Mouse (Mus musculus) testis, adult 2 months (tissue): Measurements from ENCODE around the gene Zfp652. TPM values are rescaled to one million over a fixed set of nuclear protein-coding genes. Genes with fewer than 3 reads are reported as not detected.

Experiments
- H3K27ac ChIP-seq: fragments of 200-500 bp; 2 replicates; pipeline ENCODE4 v1.5.1; 2012; ENCODE audit warnings: low read depth, low read length; ENCODE audit not compliant: control insufficient read depth, insufficient read depth
- H3K27me3 ChIP-seq: fragments of 200-500 bp; 2 replicates; pipeline ENCODE4 v1.6.1; 2012; ENCODE audit warnings: mild to moderate bottlenecking, low read length, moderate library complexity; ENCODE audit not compliant: control insufficient read depth, insufficient read depth
- H3K36me3 ChIP-seq: fragments of 200-500 bp; 2 replicates; pipeline ENCODE4 v1.6.1; 2012; ENCODE audit warnings: mild to moderate bottlenecking, low read length; ENCODE audit not compliant: control insufficient read depth, insufficient read depth
- H3K4me1 ChIP-seq: fragments of 200-500 bp; 2 replicates; pipeline ENCODE4 v1.6.1; 2012; ENCODE audit warnings: low read length; ENCODE audit not compliant: control insufficient read depth, insufficient read depth
- H3K4me3 ChIP-seq: fragments of 200-500 bp; 2 replicates; pipeline ENCODE4 v1.5.1; 2012; ENCODE audit warnings: low read depth, mild to moderate bottlenecking, low read length, moderate library complexity, mixed read lengths; ENCODE audit not compliant: control insufficient read depth
- CTCF ChIP-seq: fragments of 200-500 bp; IDR thresholded peaks from 2 replicates; pipeline ENCODE4 v1.5.1; 2012; ENCODE audit warnings: low read depth, mild to moderate bottlenecking, inconsistent platforms, low read length, moderate library complexity; ENCODE audit not compliant: control insufficient read depth, insufficient read depth, insufficient replicate concordance
- POLR2A ChIP-seq: fragments of 200-500 bp; IDR thresholded peaks from 2 replicates; pipeline ENCODE4 v1.6.1; 2012; ENCODE audit warnings: low read depth, mild to moderate bottlenecking, inconsistent platforms, low read length, moderate library complexity; ENCODE audit not compliant: control insufficient read depth
- polyA plus RNA-seq: library from polyadenylated mRNA; depleted of rRNA; stranded (reverse); fragments of >200 nt; gene quantifications from 2 replicates; pipeline ENCODE4 v1.2.3, GENCODE M21; 2012

The Zfp652 gene
- polyA plus RNA-seq, 1 experiment, result 11.8 TPM

DNA sequence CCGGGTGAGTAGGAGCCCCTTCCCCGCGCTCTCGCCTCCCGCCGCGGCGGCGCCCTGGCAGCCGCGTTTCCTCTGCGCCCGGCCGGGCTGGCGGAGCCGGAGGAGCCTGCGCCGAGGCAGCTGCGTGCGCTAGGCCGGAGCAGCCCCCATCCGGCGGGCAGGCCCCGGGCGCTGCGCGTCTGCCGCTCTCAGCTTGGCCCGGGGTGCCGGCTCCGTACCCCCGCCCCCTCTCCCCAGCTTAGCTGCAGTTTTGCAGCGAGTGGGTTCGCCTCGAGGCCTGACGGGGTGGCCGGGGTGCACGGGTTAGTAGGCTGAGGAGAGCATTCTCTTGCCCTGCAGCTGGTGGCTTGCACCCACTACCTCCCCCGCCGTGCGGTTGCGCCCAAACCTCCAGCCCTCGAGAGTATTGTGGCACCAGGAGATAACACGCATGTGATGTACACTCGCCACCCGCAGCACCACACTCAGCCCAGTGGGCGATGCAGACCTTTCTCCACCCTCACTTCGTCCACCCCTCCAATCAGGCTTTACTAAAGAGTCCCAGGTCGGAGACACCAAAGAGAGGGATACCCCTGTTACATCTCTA, 845 bp downstream of the Zfp652 start:
- TF ChIP-seq CTCF (no peak), POLR2A (no peak)
- Histone ChIP-seq H3K27me3 (no peaks in the 10 kb centered on the region), H3K4me3 (peak overlapping the region; percentile 91), H3K36me3 (no peaks in the 10 kb centered on the region), H3K4me1 (peaks cover 8% of the 10 kb centered on the region), H3K27ac (peak overlapping the region; percentile 93)

DNA sequence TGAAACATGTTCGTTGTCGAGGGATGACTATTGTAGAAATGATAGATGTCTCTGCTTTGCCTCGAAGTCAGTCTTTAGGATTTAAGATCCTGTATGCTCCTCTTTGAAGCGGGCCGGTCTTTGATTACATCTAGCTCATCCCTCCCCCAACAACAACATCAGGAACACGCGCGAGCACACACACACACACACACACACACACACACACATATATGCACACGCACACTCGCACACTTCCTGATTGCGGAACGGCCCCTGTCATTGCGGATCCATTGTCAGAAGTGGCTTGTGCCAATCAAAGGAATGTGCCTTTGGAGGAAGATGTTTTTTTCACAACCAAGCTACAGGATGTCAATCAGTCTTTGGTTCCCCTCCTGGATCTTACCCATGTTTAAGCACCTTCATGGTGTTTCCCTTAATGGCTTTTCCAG, 1.4 kb downstream of the Zfp652 start:
- Histone ChIP-seq H3K36me3 (no peaks in the 10 kb centered on the region), H3K4me1 (peaks cover 8% of the 10 kb centered on the region), H3K4me3 (peak overlapping the region; percentile 91), H3K27me3 (no peaks in the 10 kb centered on the region), H3K27ac (peak overlapping the region; percentile 93)
- TF ChIP-seq CTCF (no peak), POLR2A (no peak)

DNA sequence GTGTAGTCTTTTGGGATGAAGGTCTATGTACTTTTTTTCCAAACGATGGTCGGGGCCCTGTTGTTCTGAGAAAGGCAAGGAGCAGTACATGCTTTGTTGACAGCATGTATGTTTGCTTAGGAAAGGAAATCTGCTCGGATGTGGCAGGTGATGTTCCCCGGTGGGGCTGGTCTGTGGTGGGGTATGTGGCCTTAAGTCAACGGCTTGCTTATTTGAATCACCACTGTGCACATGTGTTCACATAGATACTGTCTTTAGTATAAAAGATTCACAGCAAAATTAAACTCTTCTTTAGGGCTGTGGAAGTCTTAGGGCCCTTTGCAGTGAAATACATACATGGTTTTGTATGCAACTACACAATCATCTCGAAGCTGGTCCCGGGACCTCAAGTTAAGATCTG, 1.9 kb downstream of the Zfp652 start:
- no peaks in the 10 kb centered on the region for H3K36me3 ChIP-seq
- H3K27me3 ChIP-seq, result no peaks in the 10 kb centered on the region
- no peak overlapping the region; the same call in 1 of the 2 replicates for H3K4me3 ChIP-seq
- TF ChIP-seq CTCF (no peak), POLR2A (no peak)
- H3K27ac ChIP-seq, result no peak overlapping the region
- H3K4me1 ChIP-seq, result peaks cover 8% of the 10 kb centered on the region

DNA sequence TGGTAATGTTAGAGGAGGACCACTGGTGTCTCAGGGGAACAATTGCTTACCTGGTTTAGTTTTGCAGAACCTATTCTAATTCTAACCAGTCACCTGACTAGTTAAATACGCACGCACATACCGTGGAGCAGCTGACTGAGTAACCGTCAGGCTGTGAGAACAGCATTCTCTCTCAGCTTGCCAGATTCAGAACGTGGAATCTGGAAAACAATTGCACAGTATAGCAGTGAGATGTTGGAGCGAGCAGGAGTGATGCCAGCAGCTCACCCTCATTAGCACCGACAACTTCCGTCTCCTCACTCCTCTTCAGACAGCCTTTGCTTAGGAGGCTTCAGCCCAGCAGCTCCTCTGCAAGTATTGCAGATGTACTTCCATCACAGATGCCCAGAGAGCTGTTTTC, 3.7 kb downstream of the Zfp652 start:
- peaks cover 8% of the 10 kb centered on the region for H3K4me1 ChIP-seq
- TF ChIP-seq POLR2A (no peak), CTCF (no peak)
- H3K27ac ChIP-seq, result no peak overlapping the region
- no peaks in the 10 kb centered on the region for H3K36me3 ChIP-seq
- no peak overlapping the region for H3K4me3 ChIP-seq
- H3K27me3 ChIP-seq, result no peaks in the 10 kb centered on the region

DNA sequence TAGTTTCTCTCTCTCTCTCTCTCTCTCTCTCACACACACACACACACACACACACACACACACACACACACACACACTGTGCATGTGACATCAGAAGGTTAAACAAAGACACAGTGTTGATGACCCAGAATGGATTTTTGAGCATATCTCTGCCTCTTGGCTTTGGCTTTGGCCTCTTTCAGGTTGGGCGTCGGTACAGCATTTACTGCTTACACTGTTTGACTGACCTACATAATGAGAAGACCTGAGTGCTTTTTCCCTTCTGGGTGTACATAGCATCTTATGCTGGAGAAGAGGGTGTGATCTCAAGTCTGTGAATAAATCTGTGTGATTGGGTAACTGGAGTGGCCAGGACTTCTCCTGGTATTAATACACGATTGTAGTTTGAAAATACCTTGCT, 6.9 kb downstream of the Zfp652 start:
- Histone ChIP-seq H3K27ac (no peak overlapping the region), H3K36me3 (no peaks in the 10 kb centered on the region), H3K4me1 (no peaks in the 10 kb centered on the region; the same call in 1 of the 2 replicates), H3K27me3 (no peaks in the 10 kb centered on the region), H3K4me3 (no peak overlapping the region)
- no peak for TF ChIP-seq POLR2A
- TF ChIP-seq CTCF, result no peak

DNA sequence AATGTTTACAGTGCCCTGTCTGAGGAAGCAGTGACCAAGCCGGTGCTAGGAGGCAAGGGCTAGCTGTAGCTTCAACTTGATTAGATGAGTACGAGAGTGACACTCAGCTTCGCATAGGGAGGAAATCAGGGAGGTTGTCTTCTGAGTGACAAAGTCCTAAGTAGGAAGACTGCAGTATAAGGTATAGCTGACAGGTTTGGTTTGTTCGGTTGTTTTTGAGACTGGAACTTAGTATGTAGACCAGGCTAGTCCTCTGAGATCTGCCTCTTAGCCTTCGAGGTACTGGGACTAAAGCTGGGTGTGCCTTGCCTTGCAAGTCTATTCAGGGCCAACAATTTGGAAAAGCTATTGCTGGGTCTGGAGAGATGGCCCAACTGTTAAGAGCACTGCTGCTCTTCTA, 10.8 kb downstream of the Zfp652 start, which contains the start of gene B130006D01Rik:
Gene B130006D01Rik, plus strand, starts transcription at position 301 of the 400 bp plus-strand sequence.
- no peak for TF ChIP-seq CTCF
- no peak for TF ChIP-seq POLR2A
- H3K4me1 ChIP-seq, result no peaks in the 10 kb centered on the region
- H3K27ac ChIP-seq, result no peak within 1 kb of the TSS
- H3K36me3 ChIP-seq, result no peaks in the 10 kb centered on the region
- H3K4me3 ChIP-seq, result no peak within 1 kb of the TSS
- no peaks in the 10 kb centered on the region for H3K27me3 ChIP-seq

DNA sequence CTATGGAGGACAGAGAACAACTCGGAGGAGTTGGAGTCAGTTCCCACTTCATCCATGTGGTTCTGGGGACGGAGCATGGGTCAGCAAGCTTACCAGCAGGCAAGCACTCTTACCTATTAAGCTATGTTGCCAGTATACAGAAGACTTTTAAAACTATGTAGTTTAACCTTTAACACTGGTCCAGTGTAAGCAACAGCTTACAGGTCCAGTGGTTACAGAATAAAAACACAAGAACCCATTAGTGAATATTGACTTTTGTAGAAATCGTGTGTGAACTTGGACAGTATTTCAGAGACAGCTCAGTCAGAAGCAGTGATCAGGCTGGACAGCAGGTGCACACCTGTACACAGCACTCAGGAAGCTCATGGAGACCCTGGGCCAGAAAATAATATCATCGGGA, 12.0 kb downstream of the Zfp652 start:
- TF ChIP-seq CTCF, result no peak
- no peak for TF ChIP-seq POLR2A
- Histone ChIP-seq H3K27me3 (no peaks in the 10 kb centered on the region), H3K4me3 (no peak overlapping the region), H3K27ac (no peak overlapping the region), H3K36me3 (no peaks in the 10 kb centered on the region), H3K4me1 (no peaks in the 10 kb centered on the region)
